Mouse (Mus musculus) cerebellum, adult 2 months (tissue): ENCODE results near the gene Itpa.

Source experiments
- CTCF ChIP-seq: fragments of 200-500 bp; IDR thresholded peaks from 2 replicates; pipeline ENCODE4 v1.5.1; 2011; ENCODE audit warnings: low read depth, mild to moderate bottlenecking, control low read depth, low read length, moderate library complexity, borderline replicate concordance; ENCODE audit not compliant: insufficient read depth
- POLR2A ChIP-seq: fragments of 200-500 bp; IDR thresholded peaks from 2 replicates; pipeline ENCODE4 v1.6.1; 2011; ENCODE audit warnings: low read length, control low read depth, borderline replicate concordance; ENCODE audit not compliant: insufficient read depth

GRCm38 (mm10) chr2:130685426-130685825 lies 18.0 kb downstream of the Itpa start:
- TF ChIP-seq POLR2A (no peak), CTCF (no peak)
